Mouse (Mus musculus) lung, adult 18-20 months (tissue): ENCODE measurements around the gene Pln.

ENCODE experiments used
- DNase-seq, 2 experiments: peaks; one replicate each; pipeline ENCODE4 v3.0.0; 2022; ENCODE audit warnings: mixed read lengths in 2 of 2

Pln gene

GRCm38 (mm10) chr10:53367265-53367664 is 29.8 kb downstream of the Pln start:
- no peak for DNase-seq

DNA sequence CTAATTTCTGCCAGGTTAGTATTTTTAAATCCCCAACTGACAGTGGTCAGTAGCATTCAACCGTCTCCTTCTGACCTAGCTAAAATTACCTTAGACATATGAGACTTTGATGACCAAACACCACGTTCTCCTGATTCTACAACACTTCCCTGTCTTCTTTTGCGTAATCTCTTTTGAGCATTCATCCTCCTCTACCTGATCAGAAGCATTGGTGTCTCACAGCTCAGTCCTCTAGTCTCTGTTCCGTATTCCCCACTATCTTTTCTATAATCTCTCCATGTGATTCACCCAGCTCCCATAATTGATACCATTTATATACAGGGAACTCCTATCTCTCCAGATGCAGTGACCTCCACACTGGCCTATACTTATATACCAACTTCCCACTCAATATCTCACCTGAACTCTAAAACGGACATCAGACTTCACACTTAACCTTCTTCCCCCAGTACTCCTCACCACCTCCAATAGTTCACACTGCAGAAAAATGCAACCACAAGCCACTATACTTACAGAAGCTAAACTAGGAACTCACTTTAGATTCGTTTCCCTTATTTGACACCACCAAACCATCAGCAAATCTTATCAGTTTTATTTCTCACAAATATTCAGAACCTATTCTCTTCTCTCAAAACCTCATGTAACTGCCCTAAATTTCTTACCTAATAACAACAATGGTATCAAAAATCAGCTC is 36.6 kb downstream of the Pln start:
- no peak for DNase-seq

DNA sequence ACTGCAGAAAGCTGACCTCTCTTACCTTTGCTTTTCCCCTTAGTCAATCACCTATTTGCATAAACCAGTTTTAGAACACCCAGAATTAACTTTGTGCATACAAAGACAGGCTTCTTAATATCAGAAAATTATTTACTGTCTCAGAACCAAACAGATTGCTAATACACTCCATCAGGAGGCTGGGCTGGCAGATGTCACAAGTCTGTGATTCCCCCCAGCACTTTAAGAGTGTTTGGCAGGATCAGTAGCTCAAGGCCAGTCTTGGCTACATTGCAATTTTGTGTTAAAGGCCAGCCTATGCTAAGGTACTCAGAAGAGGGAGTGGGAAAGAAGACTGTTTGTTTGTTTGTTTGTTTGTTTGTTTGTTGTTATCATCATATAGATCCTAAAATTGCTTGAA is 39.6 kb downstream of the Pln start:
- no peak for DNase-seq

DNA sequence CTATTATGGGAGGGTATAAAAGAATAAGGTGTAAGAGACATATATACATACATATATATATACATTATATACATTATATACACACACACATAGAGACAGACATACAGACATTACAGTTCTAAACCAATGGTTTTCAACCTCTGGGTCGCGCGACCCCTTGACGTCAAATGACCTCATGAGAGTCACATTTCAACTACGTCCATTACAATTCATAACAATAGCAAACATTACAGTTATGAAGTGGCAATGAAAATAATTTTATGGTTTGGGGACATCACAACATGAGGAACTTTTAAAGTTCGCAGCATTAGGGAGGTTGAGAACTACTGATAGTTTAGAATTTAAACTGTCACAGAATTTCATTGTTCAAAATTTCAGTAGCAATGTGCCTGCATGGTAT is 40.8 kb downstream of the Pln start:
- DNase-seq, result peak in 1 of 2 experiments; percentile 6

GRCm38 (mm10) chr10:53378981-53379708 is 41.7 kb downstream of the Pln start:
- peak in 1 of 2 experiments; percentile 20 for DNase-seq

DNA sequence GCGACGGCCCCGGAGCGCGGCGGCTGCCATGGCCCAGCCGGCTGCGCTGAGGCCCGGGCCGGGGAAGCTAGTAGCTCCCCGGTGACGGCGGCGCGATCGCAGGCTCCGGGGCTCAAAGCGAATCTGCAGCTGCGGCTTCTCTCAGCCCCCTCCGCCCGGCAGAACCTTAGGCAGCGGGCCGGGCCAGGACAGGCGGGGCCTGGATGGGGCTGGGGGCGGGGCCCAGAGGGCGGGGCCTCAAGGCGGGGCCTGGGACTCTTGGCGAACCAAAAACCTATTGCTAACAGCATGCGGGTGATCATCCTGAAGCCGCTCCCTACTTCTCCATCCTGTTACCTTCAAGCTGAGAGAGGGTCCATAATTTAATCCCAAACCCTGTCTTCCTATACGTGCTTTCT is 42.2 kb downstream of the Pln start, which contains the start of gene Cep85l:
Cep85l (minus strand) TSS at position 239 of the 398 bp plus-strand sequence.
- DNase-seq, result peak; percentile 85 to 89

DNA sequence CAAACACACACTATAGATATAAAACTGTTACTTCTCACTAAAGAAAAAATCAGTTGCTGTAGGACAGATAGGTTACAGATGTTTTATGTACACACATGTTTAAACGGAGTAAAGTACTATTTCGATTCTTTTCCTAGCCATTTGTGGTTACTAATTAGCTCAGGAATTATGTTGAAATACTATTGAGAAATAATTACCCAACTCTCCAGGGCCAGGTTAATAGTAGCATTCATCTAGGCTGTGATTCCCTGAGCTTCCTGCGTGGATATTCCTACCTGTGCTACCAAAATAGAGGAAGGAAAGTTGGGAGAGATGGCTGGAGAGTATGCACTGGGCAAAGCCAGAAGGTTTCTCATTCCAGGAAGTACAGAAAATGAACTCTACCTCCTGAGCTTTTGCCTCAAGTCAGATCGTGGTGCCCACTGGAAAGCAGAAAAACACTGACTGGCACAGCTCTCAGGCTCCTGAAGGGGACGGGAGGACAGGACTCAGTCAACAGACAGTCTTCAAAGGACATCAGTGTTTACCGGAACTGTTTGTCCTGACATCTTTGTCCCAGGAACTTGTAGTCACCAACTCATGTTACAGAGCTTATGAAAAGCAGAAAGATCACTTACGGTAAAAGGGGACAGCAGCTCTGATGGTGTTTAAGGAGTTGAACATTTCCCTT is 45.4 kb downstream of the Pln start:
- peak in 1 of 2 experiments; percentile 12 for DNase-seq

GRCm38 (mm10) chr10:53384896-53385295 is 47.4 kb downstream of the Pln start:
- no peak for DNase-seq

DNA sequence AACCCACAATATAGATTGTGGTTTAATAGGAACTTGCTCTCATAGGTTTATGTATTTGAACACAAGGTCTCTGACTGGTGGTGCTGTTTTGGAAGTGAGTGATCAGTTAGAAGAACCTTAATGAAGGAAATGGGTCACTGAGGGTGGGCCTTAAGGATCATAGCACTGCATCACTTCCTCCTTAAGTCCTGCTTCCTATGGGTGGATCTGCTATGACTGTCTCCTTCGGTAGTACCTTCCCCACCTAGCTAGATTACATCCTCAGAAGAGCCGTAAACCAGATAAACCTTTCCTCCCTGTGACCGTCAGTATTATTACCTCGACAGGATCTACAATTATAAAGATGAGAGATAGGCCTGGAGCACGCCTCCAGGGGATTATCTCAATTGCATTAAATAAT is 48.0 kb downstream of the Pln start:
- no peak for DNase-seq

- DNase-seq, result no peak
Observed at GRCm38 (mm10) chr10:53388227-53388920, 50.9 kb downstream of the Pln start.

GRCm38 (mm10) chr10:53394923-53395629 is 57.6 kb downstream of the Pln start:
- no peak for DNase-seq
